Comparison of ENCODE assay signal across 12 mouse cellular contexts in the genomic region with DNA sequence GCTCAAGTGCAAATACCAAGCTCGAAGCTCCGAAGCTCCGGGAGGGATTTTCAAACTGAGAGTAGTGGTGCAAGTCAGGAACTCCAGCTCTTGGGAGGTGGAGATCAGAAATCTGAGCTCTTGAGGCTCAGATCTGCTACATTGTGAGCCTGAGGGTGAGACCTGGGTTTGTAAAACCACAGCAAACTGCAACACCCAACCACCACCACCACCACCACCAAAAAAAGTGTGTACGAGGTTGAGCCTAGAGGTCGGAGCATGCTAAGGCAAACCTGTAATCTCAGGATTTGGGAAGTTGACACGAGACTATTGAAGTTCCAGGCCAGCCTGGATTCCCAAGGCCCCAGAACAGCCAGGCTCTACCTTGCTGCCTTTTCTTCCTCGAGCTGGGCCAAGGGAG. TPM values are rescaled to one million over a fixed set of nuclear protein-coding genes. Genes with fewer than 3 reads are reported as not detected.
DNase-seq lines count a peak whose midpoint lies in the region; ATAC-seq and TF ChIP-seq lines count a peak whose summit lies in the region.
"Had no signal": no experiment of that assay in that cellular context is flagged by ENCODE, and none has a peak within 500 bp of the region (broad histone marks: within the 10 kb centered on the region; RNA-seq: fewer than 3 reads in every experiment).

No protein-coding gene starts in this region.

- no peaks in the 10 kb centered on the region for H3K9me3 ChIP-seq in heart, embryonic 11.5 days (replicated peaks; ENCODE audit: control insufficient read depth, low read length)
- H3K9me3 ChIP-seq in neural tube, embryonic 13.5 days = no peaks in the 10 kb centered on the region
- H3K9me3 ChIP-seq in neural tube, embryonic 15.5 days (replicated peaks) = no peaks in the 10 kb centered on the region
- no peaks in the 10 kb centered on the region for H3K9me3 ChIP-seq in hindbrain, postnatal 0 days (ENCODE audit: low read length)
- H3K9me3 ChIP-seq in neural tube, embryonic 14.5 days (ENCODE audit: control insufficient read depth, low read length) = no peaks in the 10 kb centered on the region

- ATAC-seq in heart, embryonic 11.5 days (replicated peaks; ENCODE audit: insufficient number of reproducible peaks, low FRiP score, low TSS enrichment) = no peak
- no peak for ATAC-seq in neural tube, embryonic 13.5 days (ENCODE audit: low read depth)
- no peak for ATAC-seq in neural tube, embryonic 15.5 days (ENCODE audit: low FRiP score)
- ATAC-seq in hindbrain, postnatal 0 days = no peak
- ATAC-seq in neural tube, embryonic 14.5 days (ENCODE audit: low read depth) = no peak

- H3K9ac ChIP-seq in heart, embryonic 11.5 days (ENCODE audit: low read depth, low read length) = no peak overlapping the region
- H3K9ac ChIP-seq in neural tube, embryonic 13.5 days = no peak overlapping the region
- H3K9ac ChIP-seq in neural tube, embryonic 15.5 days (replicated peaks) = no peak overlapping the region
- no peak overlapping the region for H3K9ac ChIP-seq in hindbrain, postnatal 0 days (replicated peaks; ENCODE audit: low read length)
- H3K9ac ChIP-seq in neural tube, embryonic 14.5 days (replicated peaks; ENCODE audit: low read depth, low read length) = no peak overlapping the region

- H3K36me3 ChIP-seq in heart, embryonic 11.5 days (ENCODE audit: control insufficient read depth, insufficient read depth, low read length) = no peaks in the 10 kb centered on the region
- H3K36me3 ChIP-seq in neural tube, embryonic 13.5 days = no peaks in the 10 kb centered on the region
- H3K36me3 ChIP-seq in neural tube, embryonic 15.5 days = no peaks in the 10 kb centered on the region
- H3K36me3 ChIP-seq in hindbrain, postnatal 0 days (ENCODE audit: insufficient read depth, low read length) = no peaks in the 10 kb centered on the region
- no peaks in the 10 kb centered on the region for H3K36me3 ChIP-seq in neural tube, embryonic 14.5 days (ENCODE audit: control insufficient read depth, insufficient read depth, low read length)

- intact Hi-C loops in left cerebral cortex, postnatal 10 days (cut with DNase I) = no loop called here

- 49% methylated on average over 7 of the region's 7 CpGs for WGBS in heart, embryonic 11.5 days (ENCODE audit: insufficient replicate concordance)
- 80% methylated on average over 7 of the region's 7 CpGs for WGBS in neural tube, embryonic 13.5 days
- WGBS in neural tube, embryonic 15.5 days = 79% methylated on average over 7 of the region's 7 CpGs
- WGBS in hindbrain, postnatal 0 days = 74% methylated on average over 7 of the region's 7 CpGs
- 77% methylated on average over 7 of the region's 7 CpGs for WGBS in neural tube, embryonic 14.5 days

- H3K4me2 ChIP-seq in heart, embryonic 11.5 days = peak overlapping the region; percentile 31; the same call in 1 of the 2 replicates
- H3K4me2 ChIP-seq in neural tube, embryonic 13.5 days = no peak overlapping the region
- H3K4me2 ChIP-seq in neural tube, embryonic 15.5 days = no peak overlapping the region
- no peak overlapping the region for H3K4me2 ChIP-seq in hindbrain, postnatal 0 days (ENCODE audit: low read depth, low read length)
- no peak overlapping the region for H3K4me2 ChIP-seq in neural tube, embryonic 14.5 days (ENCODE audit: low read depth, low read length)

- DNase-seq in heart, postnatal 4 days = no peak
- DNase-seq in hindbrain, postnatal 0 days (ENCODE audit: low spot score) = no peak
- DNase-seq in right cerebral cortex, postnatal 4 days = no peak
- no peak for DNase-seq in left cerebral cortex, postnatal 10 days (ENCODE audit: extremely low spot score in 1 of 2, low spot score in 2 of 2)
- DNase-seq: B cell, adult 2 months; cerebellum, adult 8-10 months; gastrocnemius, adult 2 months; thymus, postnatal 14 days had no signal

- no peaks in the 10 kb centered on the region for H3K27me3 ChIP-seq in heart, embryonic 11.5 days (ENCODE audit: control insufficient read depth, insufficient read depth, low read length)
- H3K27me3 ChIP-seq in neural tube, embryonic 13.5 days = 0 out of 2 replicates have a peak, but pooled peaks cover 4% of the 10 kb centered on the region
- no peaks in the 10 kb centered on the region for H3K27me3 ChIP-seq in neural tube, embryonic 15.5 days (replicated peaks)
- H3K27me3 ChIP-seq in hindbrain, postnatal 0 days (ENCODE audit: insufficient read depth, low read length) = no peaks in the 10 kb centered on the region
- no peaks in the 10 kb centered on the region for H3K27me3 ChIP-seq in neural tube, embryonic 14.5 days (ENCODE audit: control insufficient read depth, insufficient read depth, low read length)

- no peak overlapping the region for H3K4me3 ChIP-seq in heart, embryonic 11.5 days (ENCODE audit: low read depth, low read length)
- no peak overlapping the region for H3K4me3 ChIP-seq in neural tube, embryonic 13.5 days
- no peak overlapping the region for H3K4me3 ChIP-seq in neural tube, embryonic 15.5 days (replicated peaks)
- H3K4me3 ChIP-seq in hindbrain, postnatal 0 days (ENCODE audit: low read length) = no peak overlapping the region
- no peak overlapping the region for H3K4me3 ChIP-seq in neural tube, embryonic 14.5 days (ENCODE audit: low read depth, low read length)
- H3K4me3 ChIP-seq: gastrocnemius, adult 2 months had no signal

- peaks cover 16% of the 10 kb centered on the region for H3K4me1 ChIP-seq in heart, embryonic 11.5 days (ENCODE audit: control insufficient read depth, insufficient read depth, low read length)
- H3K4me1 ChIP-seq in neural tube, embryonic 13.5 days (replicated peaks) = peaks cover 24% of the 10 kb centered on the region
- H3K4me1 ChIP-seq in neural tube, embryonic 15.5 days = peaks cover 25% of the 10 kb centered on the region
- peaks cover 7% of the 10 kb centered on the region; the same call in 1 of the 2 replicates for H3K4me1 ChIP-seq in hindbrain, postnatal 0 days (ENCODE audit: insufficient read depth, low read length)
- H3K4me1 ChIP-seq in neural tube, embryonic 14.5 days (ENCODE audit: control insufficient read depth, insufficient read depth, low read length) = peaks cover 15% of the 10 kb centered on the region

- peak overlapping the region; percentile 79 for H3K27ac ChIP-seq in heart, embryonic 11.5 days (ENCODE audit: low read depth, low read length)
- H3K27ac ChIP-seq in neural tube, embryonic 13.5 days (replicated peaks) = peak overlapping the region; percentile 77
- no peak overlapping the region for H3K27ac ChIP-seq in neural tube, embryonic 15.5 days (replicated peaks)
- 0 out of 2 replicates have a peak overlapping the region, but pooled peaks have one; percentile 6 for H3K27ac ChIP-seq in hindbrain, postnatal 0 days
- H3K27ac ChIP-seq in neural tube, embryonic 14.5 days (ENCODE audit: low read depth, low read length) = peak overlapping the region; percentile 77; the same call in 1 of the 2 replicates
- H3K27ac ChIP-seq: gastrocnemius, adult 2 months had no signal

- no peak for TF ChIP-seq CTCF in hindbrain, postnatal 0 days (IDR thresholded peaks at IDR 0.05; ENCODE audit: low read depth)

RNA-seq across cellular contexts. Expression of gene Atp2b4, which starts 25.4 kb away (rescaled TPM):
- polyA plus RNA-seq in heart, embryonic 11.5 days (2014; fragmentation: Nextera tagmentation; extraction: Ambion mirVana) = 26.1 and 35.6 TPM in 2 replicates
- 10 to 100 TPM; 32.4 to 37.4 TPM for total RNA-seq in heart, postnatal 4 days (2021)
- polyA plus RNA-seq in neural tube, embryonic 13.5 days (2015; fragmentation: Nextera tagmentation; extraction: Ambion mirVana) = 10.7 and 13.7 TPM in 2 replicates
- 13.6 and 17.1 TPM in 2 replicates for polyA plus RNA-seq in neural tube, embryonic 15.5 days (2015; fragmentation: Nextera tagmentation; extraction: Ambion mirVana)
- total RNA-seq in hindbrain, postnatal 0 days (2014; rRNA removed) = 56.6 and 57.3 TPM in 2 replicates
- 13.2 and 13.4 TPM in 2 replicates for polyA plus RNA-seq in hindbrain, postnatal 0 days (2015; fragmentation: Nextera tagmentation; extraction: Ambion mirVana)
- 17.6 and 30.3 TPM in 2 replicates for polyA plus RNA-seq in neural tube, embryonic 14.5 days (2014; fragmentation: Nextera tagmentation; extraction: Ambion mirVana)
- 100 to 1,000 TPM; 257 to 273 TPM for total RNA-seq in left cerebral cortex, postnatal 10 days (2021)
